Mouse (Mus musculus): ENCODE measurements around the gene Iqcf3.
"Not testable (repeated sequence)": the region's sequence is repeated elsewhere in the genome, so short reads cannot be mapped to it uniquely, and the experiment has no call there.

Iqcf3 gene

GRCm38 (mm10) chr9:106504246-106504645 lies 57.2 kb downstream of the Iqcf3 start:
- DNase-seq: no peak

GRCm38 (mm10) chr9:106501846-106502245 lies 59.6 kb downstream of the Iqcf3 start:
- DNase-seq: no peak

GRCm38 (mm10) chr9:106499667-106500066 lies 61.8 kb downstream of the Iqcf3 start, which contains the start of gene Iqcf1:
Gene Iqcf1 (plus strand): TSS chr9:106499967.
- no peak for DNase-seq

- DNase-seq: not testable (repeated sequence)
Measured at GRCm38 (mm10) chr9:106487602-106488001, 73.8 kb downstream of the Iqcf3 start.

GRCm38 (mm10) chr9:106485076-106485475 lies 76.4 kb downstream of the Iqcf3 start:
- no peak for DNase-seq

- no peak for DNase-seq
Measured at GRCm38 (mm10) chr9:106483606-106484005, 77.8 kb downstream of the Iqcf3 start.

- no peak for DNase-seq
Measured at GRCm38 (mm10) chr9:106483136-106483535, 78.3 kb downstream of the Iqcf3 start.

- no peak for DNase-seq
Measured at GRCm38 (mm10) chr9:106482578-106483115, 78.8 kb downstream of the Iqcf3 start.

GRCm38 (mm10) chr9:106481676-106482075 lies 79.8 kb downstream of the Iqcf3 start:
- DNase-seq: no peak

- no peak for DNase-seq
Measured at GRCm38 (mm10) chr9:106481075-106481474, 80.4 kb downstream of the Iqcf3 start.

- DNase-seq: no peak
Measured at GRCm38 (mm10) chr9:106480541-106480940, 80.9 kb downstream of the Iqcf3 start.

GRCm38 (mm10) chr9:106478101-106478500 lies 83.3 kb downstream of the Iqcf3 start:
- no peak for DNase-seq

GRCm38 (mm10) chr9:106477649-106478048 lies 83.8 kb downstream of the Iqcf3 start:
- DNase-seq: no peak

GRCm38 (mm10) chr9:106476924-106477484 lies 84.4 kb downstream of the Iqcf3 start, which contains the start of gene Parp3:
Gene Parp3 (minus strand): TSS chr9:106476949.
- peak; percentile 100 for DNase-seq

- DNase-seq: peak; percentile 84
Measured at GRCm38 (mm10) chr9:106476002-106476923, 85.2 kb downstream of the Iqcf3 start.

GRCm38 (mm10) chr9:106475663-106476001 lies 85.8 kb downstream of the Iqcf3 start, which contains the start of gene Rrp9:
Gene Rrp9 (plus strand): TSS chr9:106475963.
- no peak for DNase-seq

GRCm38 (mm10) chr9:106475046-106475445 lies 86.4 kb downstream of the Iqcf3 start:
- DNase-seq: peak; percentile 60

GRCm38 (mm10) chr9:106474456-106474855 lies 87.0 kb downstream of the Iqcf3 start:
- peak; percentile 74 for DNase-seq

- DNase-seq: no peak
Measured at GRCm38 (mm10) chr9:106473753-106474105, 87.7 kb downstream of the Iqcf3 start.

GRCm38 (mm10) chr9:106473081-106473752 lies 88.2 kb downstream of the Iqcf3 start:
- DNase-seq: no peak

- DNase-seq: no peak
Measured at GRCm38 (mm10) chr9:106472321-106472720, 89.1 kb downstream of the Iqcf3 start.

GRCm38 (mm10) chr9:106471892-106472291 lies 89.5 kb downstream of the Iqcf3 start:
- DNase-seq: peak; percentile 78

Data from lung, postnatal 36 days (tissue).